Mouse (Mus musculus) hindbrain, embryonic 14.5 days (tissue): ENCODE measurements around the gene Prkcd. TPM values are rescaled to one million over a fixed set of nuclear protein-coding genes. Genes with fewer than 3 reads are reported as not detected.

Experiments
- ATAC-seq: fragments of 200-750 bp; cut with Nextera tagmentation; 2 replicates; pipeline ENCODE4 v1.8.0; 2017; ENCODE audit warnings: moderate number of reproducible peaks, mild to moderate bottlenecking, moderate TSS enrichment, moderate library complexity; ENCODE audit not compliant: low FRiP score
- DNase-seq: peaks from one replicate; pipeline ENCODE4 v3.0.0-alpha.2; 2015; ENCODE audit warnings: low spot score
- H3K27ac ChIP-seq: fragments of 300-500 bp; sonication (generic); 2 replicates; pipeline ENCODE4 v1.5.1; 2014; ENCODE audit warnings: mild to moderate bottlenecking, moderate library complexity
- H3K27me3 ChIP-seq: fragments of 300-500 bp; sonication (generic); 2 replicates; pipeline ENCODE4 v1.6.1; 2014; ENCODE audit warnings: mild to moderate bottlenecking, low read length, mixed read lengths; ENCODE audit not compliant: control insufficient read depth, insufficient read depth
- H3K36me3 ChIP-seq: fragments of 300-500 bp; sonication (generic); replicated peaks from 2 replicates; pipeline ENCODE4 v1.6.1; 2014; ENCODE audit not compliant: control insufficient read depth, insufficient read depth
- H3K4me1 ChIP-seq: fragments of 300-500 bp; sonication (generic); replicated peaks from 2 replicates; pipeline ENCODE4 v1.6.1; 2014; ENCODE audit warnings: antibody characterized with exemption, low read length, mixed read lengths; ENCODE audit not compliant: control insufficient read depth, insufficient read depth
- H3K4me2 ChIP-seq: fragments of 300-500 bp; sonication (generic); replicated peaks from 2 replicates; pipeline ENCODE4 v1.6.1; 2014; ENCODE audit warnings: mild to moderate bottlenecking, moderate library complexity
- H3K4me3 ChIP-seq: fragments of 300-500 bp; sonication (generic); replicated peaks from 2 replicates; pipeline ENCODE4 v1.5.1; 2014; ENCODE audit warnings: mild to moderate bottlenecking, low read length
- H3K9ac ChIP-seq: fragments of 300-500 bp; sonication (generic); 2 replicates; pipeline ENCODE4 v1.6.1; 2014
- H3K9me3 ChIP-seq: fragments of 300-500 bp; sonication (generic); 2 replicates; pipeline ENCODE4 v1.6.1; 2016; ENCODE audit warnings: low read length; ENCODE audit not compliant: control insufficient read depth
- WGBS: fragments of 180-500 bp; shearing (Covaris S2); extraction: QIAGEN DNeasy Blood & Tissue Kit; methylation state at CpG from one replicate; pipeline ENCODE4 v1.1.7; 2014; 5-methylcytosine and 5-hydroxymethylcytosine counted together
- polyA plus RNA-seq: library from polyadenylated mRNA; unstranded; fragments of >200 nt; fragmentation: Nextera tagmentation; extraction: Ambion mirVana; gene quantifications from 2 replicates; pipeline ENCODE4 v1.2.1, GENCODE M21; 2014

The Prkcd gene
- 19.4 and 21.1 TPM in 2 replicates for polyA plus RNA-seq

DNA sequence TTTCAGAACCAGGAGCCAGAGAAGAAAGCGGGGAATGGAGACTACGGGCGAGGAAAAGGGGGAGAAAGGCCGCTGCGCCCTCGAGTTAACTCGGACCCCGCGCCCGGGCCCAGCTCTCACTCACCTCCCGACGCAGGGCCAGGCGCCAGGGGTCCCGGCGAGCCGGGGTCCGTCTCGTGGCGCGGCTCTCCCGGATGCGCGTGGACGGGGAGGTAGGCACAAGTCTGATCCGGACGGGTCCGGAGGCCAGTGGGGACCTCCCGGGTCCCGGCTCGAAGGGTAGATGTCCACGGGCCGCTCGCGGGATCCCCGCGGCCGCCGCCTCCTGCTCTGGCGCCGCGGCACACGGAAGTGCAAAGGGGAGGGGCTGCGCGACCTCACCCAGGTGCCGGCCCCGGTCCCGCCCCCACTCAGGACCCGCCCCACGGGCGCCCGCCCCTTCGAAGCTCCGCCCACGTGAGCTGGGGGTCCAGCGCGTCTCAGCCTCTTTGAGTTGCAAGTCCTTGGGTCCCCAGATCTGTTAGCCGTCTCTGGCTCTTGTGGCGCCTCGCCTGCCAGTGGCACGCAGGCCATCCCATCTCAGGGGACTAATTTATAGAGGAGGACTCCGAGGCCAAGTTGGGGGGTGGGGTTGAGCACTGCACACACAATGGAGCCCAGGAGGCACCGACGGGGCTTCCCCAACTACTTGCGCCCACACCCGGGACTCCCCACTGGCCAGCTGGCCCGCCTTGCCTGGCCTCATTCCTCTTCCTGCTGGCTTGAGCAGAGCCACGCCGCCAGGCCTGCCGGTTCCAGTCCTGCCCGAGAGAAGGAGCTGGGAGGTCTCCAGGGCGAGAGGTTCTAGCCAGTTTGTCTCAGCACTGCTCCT is at the start of gene Prkcd:
Gene Prkcd, minus strand, starts transcription at position 355 of the 871 bp plus-strand sequence.
- ATAC-seq = peak; percentile 36; the same call in 1 of the 2 replicates
- under 1% methylated on average over 55 of the region's 71 CpGs for WGBS
- Histone ChIP-seq H3K27ac (no peak within 1 kb of the TSS), H3K27me3 (peaks cover 4% of the 10 kb centered on the region; the same call in 1 of the 2 replicates), H3K36me3 (no peaks in the 10 kb centered on the region), H3K4me2 (peak within 1 kb of the TSS; percentile 68), H3K9me3 (no peaks in the 10 kb centered on the region), H3K9ac (peak within 1 kb of the TSS; percentile 59), H3K4me3 (peak within 1 kb of the TSS; percentile 58), H3K4me1 (peaks cover 5% of the 10 kb centered on the region; the same call in 1 of the 2 replicates)
- peak; percentile 49 for DNase-seq

DNA sequence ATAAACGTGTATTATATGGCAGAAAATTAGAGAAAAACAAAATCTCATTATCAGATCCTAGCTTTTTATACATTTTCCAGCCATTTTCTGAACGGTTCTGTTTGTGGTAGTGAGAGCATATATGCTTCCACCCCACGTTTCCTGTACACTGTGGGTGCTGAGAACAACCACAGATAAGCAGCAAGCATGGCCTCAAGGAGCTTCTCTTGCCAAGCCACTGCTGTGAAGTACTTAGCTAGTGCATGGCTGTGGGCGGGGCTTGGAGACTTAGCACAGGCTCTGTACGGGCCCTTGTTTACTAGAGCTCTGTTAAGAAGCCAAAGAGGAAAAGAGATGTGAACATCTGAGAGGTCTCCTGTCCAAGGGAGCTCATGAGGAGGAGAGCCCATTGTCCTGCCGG is 48.9 kb upstream of the Prkcd start:
- peaks cover 66% of the 10 kb centered on the region for H3K36me3 ChIP-seq
- H3K4me2 ChIP-seq = no peak overlapping the region
- no peaks in the 10 kb centered on the region for H3K27me3 ChIP-seq
- no peak overlapping the region for H3K27ac ChIP-seq
- no peaks in the 10 kb centered on the region for H3K4me1 ChIP-seq
- no peak for DNase-seq
- H3K4me3 ChIP-seq = no peak overlapping the region
- H3K9me3 ChIP-seq = no peaks in the 10 kb centered on the region
- no peak overlapping the region for H3K9ac ChIP-seq
- WGBS = 72% methylated on average over 6 of the region's 6 CpGs
- ATAC-seq = no peak

DNA sequence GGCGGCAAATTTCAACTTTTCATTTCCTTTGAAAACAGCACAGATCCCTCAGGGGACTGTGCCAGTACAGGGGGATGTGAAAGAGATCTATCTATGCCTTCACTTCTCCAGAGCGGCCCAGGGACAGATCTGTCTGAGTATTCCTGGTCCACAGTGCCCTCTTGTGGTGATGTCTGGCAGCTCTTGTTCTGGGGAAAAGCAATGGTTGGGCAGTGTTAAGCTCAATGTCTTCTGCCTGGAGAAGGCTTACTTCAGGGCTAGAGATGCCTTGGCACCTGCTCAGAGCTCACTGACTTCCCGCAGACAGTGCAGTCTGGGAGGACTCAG is 45.9 kb upstream of the Prkcd start:
- no peaks in the 10 kb centered on the region for H3K4me1 ChIP-seq
- H3K36me3 ChIP-seq = peaks cover 66% of the 10 kb centered on the region
- no peak overlapping the region for H3K27ac ChIP-seq
- H3K9ac ChIP-seq = no peak overlapping the region
- ATAC-seq (peak; percentile 75; the same call in 1 of the 2 replicates), DNase-seq (peak; percentile 94)
- 8% methylated on average over 3 of the region's 3 CpGs for WGBS
- no peaks in the 10 kb centered on the region for H3K9me3 ChIP-seq
- no peaks in the 10 kb centered on the region for H3K27me3 ChIP-seq
- no peak overlapping the region for H3K4me2 ChIP-seq
- no peak overlapping the region for H3K4me3 ChIP-seq

DNA sequence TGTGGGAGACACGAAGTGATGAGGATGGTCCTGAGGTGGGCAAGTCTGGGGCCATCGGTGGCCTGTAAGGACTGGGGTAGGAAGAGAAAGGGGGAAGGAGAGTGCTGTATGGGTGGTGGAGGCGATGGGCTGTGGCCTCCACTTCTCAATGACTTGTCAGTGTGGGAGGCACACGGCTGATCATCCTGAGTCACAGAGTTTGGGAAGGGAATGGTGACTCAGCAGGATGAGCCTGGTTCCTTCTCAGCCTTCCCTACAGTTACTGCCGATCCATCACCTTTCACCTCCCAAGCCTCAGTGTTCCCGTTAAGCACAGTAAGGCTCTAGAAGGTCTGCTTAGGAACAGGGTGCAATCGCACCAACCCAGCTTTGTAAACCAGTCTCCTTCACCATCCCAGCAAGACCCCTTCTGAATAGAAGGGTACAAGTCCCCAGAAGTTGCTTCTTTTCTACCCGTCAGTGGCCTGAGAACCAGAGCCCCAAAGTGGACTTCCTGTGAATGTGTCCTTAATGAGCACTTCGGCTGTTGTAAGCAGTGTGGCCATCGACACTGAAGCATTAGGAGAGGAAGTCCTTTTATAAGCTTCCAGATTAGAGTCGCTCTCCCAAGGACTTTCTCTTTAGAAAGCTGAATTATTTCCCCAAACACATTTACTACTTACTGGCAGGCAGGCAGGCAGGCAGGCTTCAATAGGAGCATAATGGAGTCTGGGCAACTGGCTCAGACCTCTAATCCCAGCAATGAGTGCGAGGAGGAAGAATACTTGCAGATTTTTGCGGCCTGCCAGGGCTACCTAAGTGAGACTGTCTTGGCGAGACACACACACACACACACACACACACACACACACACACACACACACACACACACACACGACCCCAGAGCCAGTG is 45.3 kb upstream of the Prkcd start:
- Histone ChIP-seq H3K4me1 (no peaks in the 10 kb centered on the region), H3K4me2 (no peak overlapping the region), H3K9ac (no peak overlapping the region), H3K4me3 (no peak overlapping the region), H3K27me3 (no peaks in the 10 kb centered on the region), H3K27ac (no peak overlapping the region; the same call in 1 of the 2 replicates), H3K9me3 (no peaks in the 10 kb centered on the region), H3K36me3 (peaks cover 65% of the 10 kb centered on the region)
- no peak for DNase-seq
- WGBS = 81% methylated on average over 15 of the region's 15 CpGs
- no peak for ATAC-seq

DNA sequence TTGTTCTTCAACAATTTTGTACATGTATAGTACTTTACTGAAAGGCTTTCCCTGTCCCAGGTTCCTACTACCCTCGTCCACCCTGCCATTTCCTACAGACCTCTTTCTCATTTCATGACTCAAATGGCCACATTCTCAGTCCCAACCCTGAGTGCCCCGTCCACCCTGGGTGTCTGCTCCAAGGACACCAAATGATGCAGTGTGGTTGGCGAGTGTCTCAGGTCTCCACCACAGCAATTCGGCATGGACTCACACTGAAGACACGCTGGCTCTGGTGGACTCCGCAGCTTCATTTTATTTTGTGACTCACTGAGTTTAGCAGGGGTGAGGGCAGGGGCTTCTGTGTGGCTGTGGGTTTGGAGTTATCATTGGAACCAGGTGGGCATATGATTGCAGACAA is 44.2 kb upstream of the Prkcd start:
- no peak for ATAC-seq
- Histone ChIP-seq H3K4me3 (no peak overlapping the region), H3K27me3 (no peaks in the 10 kb centered on the region), H3K36me3 (peaks cover 68% of the 10 kb centered on the region), H3K4me1 (no peaks in the 10 kb centered on the region), H3K27ac (no peak overlapping the region), H3K4me2 (no peak overlapping the region), H3K9me3 (no peaks in the 10 kb centered on the region), H3K9ac (no peak overlapping the region)
- 98% methylated on average over 6 of the region's 6 CpGs for WGBS
- DNase-seq = no peak

DNA sequence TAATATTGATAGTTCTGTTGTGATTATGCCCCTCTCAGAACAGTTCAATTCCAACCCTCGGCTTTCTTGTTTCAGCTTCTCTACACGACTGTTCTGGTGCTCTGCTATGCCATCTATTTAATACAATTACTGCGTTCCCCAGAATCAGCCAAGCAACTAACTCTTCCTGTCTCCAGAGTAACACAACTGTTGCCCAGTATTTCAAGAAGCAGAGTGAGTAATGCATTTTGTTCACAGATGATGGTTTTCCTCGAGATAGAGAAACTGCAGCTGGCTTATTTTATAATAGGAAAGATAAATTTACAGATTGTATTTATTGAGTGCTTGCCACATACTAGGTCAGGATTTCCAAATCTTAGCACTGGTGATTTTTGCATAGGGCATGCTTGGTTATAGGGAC is 40.6 kb upstream of the Prkcd start:
- Histone ChIP-seq H3K27me3 (no peaks in the 10 kb centered on the region), H3K9me3 (no peaks in the 10 kb centered on the region), H3K4me2 (no peak overlapping the region), H3K9ac (no peak overlapping the region), H3K27ac (no peak overlapping the region), H3K4me1 (no peaks in the 10 kb centered on the region), H3K4me3 (no peak overlapping the region), H3K36me3 (peaks cover 83% of the 10 kb centered on the region)
- ATAC-seq (no peak), DNase-seq (no peak)
- WGBS = 90% methylated on average over 4 of the region's 4 CpGs

DNA sequence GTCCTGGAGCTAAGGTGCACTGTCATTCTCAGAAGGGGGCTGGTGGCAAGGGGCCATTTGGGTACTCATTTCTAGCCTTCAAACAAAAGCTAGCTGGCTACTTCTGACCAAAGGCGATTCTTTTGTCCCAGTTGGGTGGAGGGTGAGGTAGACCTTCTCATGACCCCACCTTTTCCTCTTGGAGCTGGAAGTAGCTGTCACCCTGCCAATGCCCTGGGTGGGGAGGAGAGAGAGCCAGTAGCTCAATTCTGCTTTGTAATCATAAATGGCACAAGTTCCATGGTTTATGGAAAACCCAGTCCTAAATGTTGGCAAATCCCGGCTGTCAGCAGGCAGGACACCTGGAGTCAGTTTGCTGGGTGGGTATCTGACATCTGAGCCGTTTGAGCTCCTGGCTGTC is 40.1 kb upstream of the Prkcd start:
- Histone ChIP-seq H3K36me3 (peaks cover 86% of the 10 kb centered on the region), H3K27ac (no peak overlapping the region), H3K4me1 (no peaks in the 10 kb centered on the region), H3K4me3 (no peak overlapping the region), H3K9ac (no peak overlapping the region), H3K27me3 (no peaks in the 10 kb centered on the region), H3K9me3 (no peaks in the 10 kb centered on the region), H3K4me2 (no peak overlapping the region)
- DNase-seq = no peak
- no peak for ATAC-seq
- 86% methylated on average over 3 of the region's 3 CpGs for WGBS

DNA sequence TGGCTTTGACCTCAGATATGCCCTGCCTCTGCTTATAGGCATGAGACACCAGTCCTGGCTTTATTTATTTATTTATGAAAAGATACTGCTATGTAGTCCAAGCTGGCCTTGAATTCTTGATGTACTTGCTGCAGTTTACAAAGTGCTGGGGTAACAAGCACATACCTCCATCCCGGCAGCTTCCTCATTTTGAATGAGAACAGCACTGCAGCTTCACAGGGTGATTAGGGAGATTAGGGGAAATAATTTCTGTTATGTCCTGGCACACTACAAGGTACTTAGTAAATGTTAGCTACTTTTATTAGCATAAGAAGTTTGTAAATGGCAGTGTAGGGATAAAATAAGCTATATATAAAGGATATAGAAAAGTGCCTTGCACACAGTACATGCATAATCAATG is 29.5 kb upstream of the Prkcd start:
- Histone ChIP-seq H3K4me2 (no peak overlapping the region), H3K9ac (no peak overlapping the region), H3K4me3 (no peak overlapping the region), H3K27me3 (no peaks in the 10 kb centered on the region), H3K9me3 (no peaks in the 10 kb centered on the region), H3K4me1 (peaks cover 9% of the 10 kb centered on the region), H3K27ac (no peak overlapping the region), H3K36me3 (peaks cover 24% of the 10 kb centered on the region)
- ATAC-seq (no peak), DNase-seq (no peak)
- 91% methylated on average over 1 of the region's 1 CpGs for WGBS

DNA sequence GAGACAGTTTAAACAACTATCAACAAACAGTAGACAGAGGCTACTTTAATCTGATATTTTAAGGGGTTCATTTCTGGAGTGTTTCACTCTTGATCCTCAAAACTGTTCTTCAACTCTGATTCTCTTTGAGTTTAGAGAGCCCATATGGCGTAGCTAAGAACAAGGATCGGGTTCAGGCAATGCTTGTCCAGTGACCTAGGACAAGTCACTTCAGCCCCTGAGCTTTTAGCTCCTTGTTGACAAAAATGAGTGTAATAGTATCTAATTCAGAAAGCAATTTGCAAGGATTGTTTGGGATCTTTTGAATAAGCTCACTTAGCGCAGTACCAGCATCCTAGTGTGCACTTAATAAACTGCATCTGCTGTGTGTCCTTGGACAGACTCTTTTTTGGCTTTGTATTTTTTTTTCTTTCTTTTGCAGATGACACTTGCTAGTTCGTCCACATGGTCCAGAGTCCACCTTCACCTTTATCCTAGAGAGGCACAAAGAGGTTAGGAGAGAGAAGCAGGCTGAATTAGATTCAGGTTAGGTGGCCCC is 28.8 kb upstream of the Prkcd start:
- WGBS = 51% methylated on average over 4 of the region's 4 CpGs
- ATAC-seq = no peak
- H3K4me1 ChIP-seq = peaks cover 9% of the 10 kb centered on the region

More for the DNA sequence above, 28.8 kb upstream of the Prkcd start:
- no peak for DNase-seq
- H3K9ac ChIP-seq = peak overlapping the region; percentile 97
- H3K27ac ChIP-seq = peak overlapping the region; percentile 85
- no peaks in the 10 kb centered on the region for H3K27me3 ChIP-seq
- peak overlapping the region; percentile 90 for H3K4me3 ChIP-seq
- H3K36me3 ChIP-seq = peaks cover 16% of the 10 kb centered on the region
- H3K9me3 ChIP-seq = no peaks in the 10 kb centered on the region
- H3K4me2 ChIP-seq = peak overlapping the region; percentile 63
